Mouse (Mus musculus) G1E (cell line): Measurements from ENCODE around the gene Tjap1. TPM values are rescaled to one million over a fixed set of nuclear protein-coding genes. Genes with fewer than 3 reads are reported as not detected.

Experiments
- ATAC-seq: 2 replicates; pipeline ENCODE4 v1.8.0; 2016; ENCODE audit warnings: mild to moderate bottlenecking; ENCODE audit not compliant: insufficient number of reproducible peaks, poor library complexity, low FRiP score, severe bottlenecking; ENCODE audit errors: extremely low read depth
- DNase-seq: peaks from one replicate; pipeline ENCODE4 v3.0.0; 2012; ENCODE audit warnings: low spot score
- H3K27me3 ChIP-seq: 2 replicates; pipeline ENCODE4 v1.6.1; 2012; ENCODE audit warnings: mild to moderate bottlenecking, low read length, inconsistent platforms; ENCODE audit not compliant: insufficient read depth
- H3K36me3 ChIP-seq: replicated peaks from 2 replicates; pipeline ENCODE3; 2012; ENCODE audit warnings: mild to moderate bottlenecking, inconsistent platforms
- H3K4me1 ChIP-seq: 2 replicates; pipeline ENCODE4 v1.6.1; 2012; ENCODE audit warnings: low read depth, low read length, inconsistent platforms, mixed read lengths; ENCODE audit not compliant: insufficient read depth
- H3K4me3 ChIP-seq: 2 replicates; pipeline ENCODE4 v1.5.1; 2012; ENCODE audit warnings: low read depth, mild to moderate bottlenecking, inconsistent platforms, low read length, moderate library complexity, mixed read lengths
- H3K9me3 ChIP-seq: replicated peaks from 2 replicates; pipeline ENCODE4 v1.6.1; 2012; ENCODE audit warnings: inconsistent platforms
- CTCF ChIP-seq: IDR thresholded peaks from 2 replicates; pipeline ENCODE4 v1.5.1; 2012; ENCODE audit warnings: low read depth, low read length, inconsistent platforms, mixed read lengths
- GATA1 ChIP-seq: IDR thresholded peaks from 2 replicates; pipeline ENCODE4 v1.6.1; 2012; ENCODE audit warnings: borderline replicate concordance, low read length, inconsistent platforms, mixed read lengths
- GATA2 ChIP-seq: IDR thresholded peaks from 2 replicates; pipeline ENCODE4 v1.6.1; 2012; ENCODE audit warnings: low read depth, low read length, inconsistent platforms, borderline replicate concordance
- POLR2AphosphoS5 ChIP-seq: IDR thresholded peaks from 2 replicates; pipeline ENCODE4 v1.6.1; 2012; ENCODE audit warnings: low read depth, low read length, inconsistent platforms; ENCODE audit not compliant: insufficient replicate concordance
- TAL1 ChIP-seq: conservative IDR thresholded peaks from 2 replicates; pipeline ENCODE4 v1.6.1; 2012; ENCODE audit warnings: low read depth, low read length, inconsistent platforms, mixed read lengths
- polyA plus RNA-seq: library from polyadenylated mRNA; stranded (reverse); fragments of >175 nt; gene quantifications from 2 replicates; pipeline ENCODE4 v1.2.3, GENCODE M21; 2012
- total RNA-seq, 2 experiments: library from RNA; stranded (forward) in 1 of 2; stranded (reverse) in 1 of 2; fragments of 200-1000 nt in 1 of 2; fragments of >200 nt in 1 of 2; fragmentation: Nextera tagmentation in 1 of 2; gene quantifications; 2 replicates each; pipeline ENCODE4 v1.2.3; 2014 to 2017

Gene Tjap1
- total and polyA plus RNA-seq, 3 experiments = 12.9 to 110 (median 48.1) TPM

- no peaks in the 10 kb centered on the region for H3K9me3 ChIP-seq
- peaks cover 23% of the 10 kb centered on the region for H3K36me3 ChIP-seq
- TF ChIP-seq POLR2AphosphoS5 (no peak), GATA1 (no peak), CTCF (no peak), TAL1 (no peak)
- peaks cover 38% of the 10 kb centered on the region for H3K4me1 ChIP-seq
- peaks cover 34% of the 10 kb centered on the region for H3K27me3 ChIP-seq
- no peak for DNase-seq
- no peak overlapping the region for H3K4me3 ChIP-seq
- ATAC-seq = no peak
Measured at GRCm38 (mm10) chr17:46284653-46285052, 1.8 kb upstream of the Tjap1 start.

DNA sequence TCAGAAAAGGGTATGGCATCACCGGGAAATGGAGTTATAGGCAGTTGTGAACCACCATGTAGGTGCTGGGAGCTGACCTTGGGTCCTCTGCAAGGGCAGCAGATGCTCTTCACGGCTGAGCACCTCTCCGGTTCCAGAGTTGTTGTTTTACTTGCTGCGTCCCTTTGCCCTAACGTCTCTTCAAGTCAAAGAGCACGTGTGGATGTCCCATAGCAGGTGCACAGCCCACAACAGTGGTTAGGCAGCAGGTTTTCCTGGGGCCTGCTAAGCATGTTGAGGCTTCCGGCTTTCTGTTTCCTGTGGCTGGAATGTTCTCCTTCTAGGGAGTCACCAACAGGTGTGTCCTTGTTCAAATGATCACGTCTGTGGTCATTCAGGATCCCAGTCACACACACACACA lies 1.1 kb upstream of the Tjap1 start:
- Histone ChIP-seq H3K36me3 (peaks cover 30% of the 10 kb centered on the region), H3K9me3 (no peaks in the 10 kb centered on the region), H3K4me1 (peaks cover 42% of the 10 kb centered on the region), H3K4me3 (no peak overlapping the region), H3K27me3 (peaks cover 26% of the 10 kb centered on the region)
- no peak for TF ChIP-seq TAL1
- no peak for TF ChIP-seq CTCF
- no peak for TF ChIP-seq GATA1
- TF ChIP-seq POLR2AphosphoS5 = no peak
- TF ChIP-seq GATA2 = no peak
- ATAC-seq (no peak), DNase-seq (no peak)

DNA sequence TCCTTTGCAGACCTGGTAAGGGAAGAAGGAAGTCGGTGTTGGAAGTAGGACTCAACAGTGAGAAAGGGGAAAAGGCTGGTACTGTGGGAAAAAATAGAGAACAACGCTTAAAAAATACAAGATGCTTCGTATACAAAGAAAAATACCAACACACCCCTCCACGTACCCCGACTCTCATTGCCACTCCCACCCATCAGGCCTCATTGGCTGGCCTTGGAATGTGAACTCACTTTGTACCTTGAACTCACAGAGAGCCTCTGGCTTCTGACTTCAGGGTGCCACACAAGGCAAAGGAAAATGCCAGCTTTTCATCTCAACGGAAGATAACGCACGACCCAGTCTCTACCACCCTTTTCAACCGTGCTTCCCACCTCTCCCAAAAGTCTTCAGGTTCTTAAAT lies 314 bp upstream of the Tjap1 start:
- Histone ChIP-seq H3K4me3 (peak overlapping the region; percentile 77; the same call in 1 of the 2 replicates), H3K4me1 (peaks cover 42% of the 10 kb centered on the region), H3K9me3 (no peaks in the 10 kb centered on the region), H3K27me3 (peaks cover 19% of the 10 kb centered on the region), H3K36me3 (peaks cover 38% of the 10 kb centered on the region)
- TF ChIP-seq GATA2 (no peak), CTCF (no peak), POLR2AphosphoS5 (no peak), GATA1 (no peak), TAL1 (no peak)
- no peak for ATAC-seq
- DNase-seq = peak; percentile 29

DNA sequence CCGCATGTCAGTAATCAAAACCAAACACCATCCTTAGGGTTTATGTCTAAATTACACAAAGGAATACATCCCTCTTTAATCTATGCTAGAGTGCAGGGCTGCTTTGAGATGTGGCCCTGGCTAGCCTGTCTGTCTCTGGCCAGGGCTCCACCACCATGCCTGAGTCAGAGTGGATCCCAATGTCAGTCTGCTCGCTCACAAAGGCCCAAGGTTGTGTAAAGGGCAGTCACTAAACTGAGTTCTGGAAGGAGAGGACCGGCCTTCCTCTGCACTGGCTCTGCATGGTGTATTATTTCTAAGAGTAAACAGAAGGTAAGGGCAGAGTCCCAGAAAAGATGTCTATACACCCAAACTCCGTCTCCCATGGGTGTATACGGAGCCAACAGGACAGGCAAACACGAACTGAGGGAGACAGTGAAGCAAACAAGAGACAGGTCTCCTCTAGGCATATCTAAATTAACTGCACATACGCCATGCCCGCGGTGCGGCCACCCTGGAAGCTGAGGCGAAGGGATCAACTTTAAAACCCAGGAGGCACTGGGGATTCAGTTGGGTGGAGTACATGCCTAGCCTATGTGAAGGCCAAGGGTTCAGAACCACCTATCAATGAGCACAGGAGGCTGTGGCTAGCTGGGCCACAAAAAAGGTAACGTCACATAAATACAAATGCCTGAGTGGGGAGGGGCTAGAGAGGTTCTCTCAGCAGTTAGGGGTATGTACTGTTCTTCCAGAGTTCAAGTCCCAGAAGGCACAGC lies 4.6 kb downstream of the Tjap1 start:
- ATAC-seq (no peak), DNase-seq (no peak)
- TF ChIP-seq GATA2 = no peak
- no peak for TF ChIP-seq POLR2AphosphoS5
- TF ChIP-seq TAL1 = no peak
- TF ChIP-seq CTCF = no peak
- TF ChIP-seq GATA1 = no peak
- Histone ChIP-seq H3K27me3 (no peaks in the 10 kb centered on the region), H3K4me1 (peaks cover 41% of the 10 kb centered on the region), H3K36me3 (peaks cover 85% of the 10 kb centered on the region), H3K9me3 (no peaks in the 10 kb centered on the region), H3K4me3 (no peak overlapping the region)

DNA sequence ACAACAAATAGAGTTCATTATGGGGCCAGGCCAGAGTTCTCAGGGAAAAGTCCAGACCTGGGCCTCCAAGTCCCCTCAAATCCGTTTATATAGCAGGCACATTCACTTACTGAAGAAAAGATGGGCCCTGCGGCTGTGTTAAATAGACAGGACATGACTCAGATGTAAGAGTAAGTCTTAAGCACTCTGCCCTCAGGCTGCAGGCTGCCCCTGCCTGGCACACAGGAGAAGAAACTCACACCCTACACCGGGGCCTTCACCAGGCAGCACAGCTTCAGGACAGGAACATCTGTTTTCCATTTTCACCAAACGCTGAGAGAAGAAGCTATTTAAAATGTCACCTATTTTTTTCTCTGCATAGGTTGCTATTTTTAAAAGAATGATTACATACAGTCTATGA lies 5.2 kb downstream of the Tjap1 start:
- DNase-seq (no peak), ATAC-seq (no peak)
- Histone ChIP-seq H3K4me3 (no peak overlapping the region), H3K9me3 (no peaks in the 10 kb centered on the region), H3K36me3 (peaks cover 91% of the 10 kb centered on the region), H3K27me3 (no peaks in the 10 kb centered on the region), H3K4me1 (peaks cover 38% of the 10 kb centered on the region)
- TF ChIP-seq GATA1 (no peak), POLR2AphosphoS5 (no peak), GATA2 (no peak), CTCF (no peak), TAL1 (no peak)

GRCm38 (mm10) chr17:46275506-46275905 lies 7.3 kb downstream of the Tjap1 start:
- TF ChIP-seq GATA2 (no peak), TAL1 (no peak), POLR2AphosphoS5 (no peak), CTCF (no peak), GATA1 (no peak)
- DNase-seq (no peak), ATAC-seq (no peak)
- H3K4me1 ChIP-seq = peaks cover 19% of the 10 kb centered on the region
- H3K4me3 ChIP-seq = no peak overlapping the region
- H3K9me3 ChIP-seq = no peaks in the 10 kb centered on the region
- H3K36me3 ChIP-seq = peaks cover 97% of the 10 kb centered on the region
- H3K27me3 ChIP-seq = no peaks in the 10 kb centered on the region

DNA sequence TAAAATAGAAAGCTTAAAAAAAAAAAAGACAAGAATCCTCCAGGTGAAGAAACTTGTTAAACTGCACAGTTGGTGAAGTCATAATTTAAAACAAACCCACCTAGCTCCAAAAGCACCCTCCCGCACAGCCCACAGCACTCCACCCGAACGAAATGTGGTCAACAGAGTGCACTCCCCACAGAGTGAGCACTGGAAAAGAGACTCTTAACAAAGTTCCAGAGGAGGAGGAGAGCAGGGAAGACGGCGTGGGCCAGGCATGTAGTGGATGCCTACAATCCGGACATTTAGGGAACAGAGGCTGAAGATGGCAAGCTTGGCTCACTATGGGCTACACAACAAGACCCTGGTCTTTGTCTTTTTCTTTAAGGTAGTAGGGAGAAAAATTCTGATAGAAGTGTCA lies 7.8 kb downstream of the Tjap1 start:
- no peak for DNase-seq
- Histone ChIP-seq H3K9me3 (no peaks in the 10 kb centered on the region), H3K36me3 (peaks cover 97% of the 10 kb centered on the region), H3K4me3 (no peak overlapping the region), H3K4me1 (peaks cover 15% of the 10 kb centered on the region), H3K27me3 (no peaks in the 10 kb centered on the region)
- ATAC-seq = no peak
- TF ChIP-seq POLR2AphosphoS5 = no peak
- TF ChIP-seq TAL1 = no peak
- no peak for TF ChIP-seq CTCF
- TF ChIP-seq GATA1 = no peak
- TF ChIP-seq GATA2 = no peak
